Mouse (Mus musculus) intestine, embryonic 15.5 days (tissue): ENCODE data around the gene Cep55. TPM values are rescaled to one million over a fixed set of nuclear protein-coding genes. Genes with fewer than 3 reads are reported as not detected.

Experiments used
- ATAC-seq: fragments of 200-750 bp; cut with Nextera tagmentation; 2 replicates; pipeline ENCODE4 v1.8.0; 2017; ENCODE audit warnings: moderate TSS enrichment, moderate library complexity
- H3K27ac ChIP-seq: fragments of 300-500 bp; sonication (generic); 2 replicates; pipeline ENCODE4 v1.5.1; 2015; ENCODE audit warnings: mild to moderate bottlenecking, inconsistent platforms
- H3K27me3 ChIP-seq: fragments of 300-500 bp; sonication (generic); replicated peaks from 2 replicates; pipeline ENCODE4 v1.6.1; 2015; ENCODE audit warnings: inconsistent platforms
- H3K36me3 ChIP-seq: fragments of 300-500 bp; sonication (generic); 2 replicates; pipeline ENCODE4 v1.6.1; 2015; ENCODE audit warnings: inconsistent platforms
- H3K4me1 ChIP-seq: fragments of 300-500 bp; sonication (generic); replicated peaks from 2 replicates; pipeline ENCODE4 v1.6.1; 2015; ENCODE audit warnings: inconsistent platforms
- H3K4me2 ChIP-seq: fragments of 300-500 bp; sonication (generic); replicated peaks from 2 replicates; pipeline ENCODE4 v1.6.1; 2015; ENCODE audit warnings: mild to moderate bottlenecking, inconsistent platforms
- H3K4me3 ChIP-seq: fragments of 300-500 bp; sonication (generic); replicated peaks from 2 replicates; pipeline ENCODE4 v1.5.1; 2015; ENCODE audit warnings: inconsistent platforms
- H3K9ac ChIP-seq: fragments of 300-500 bp; sonication (generic); 2 replicates; pipeline ENCODE4 v1.6.1; 2015; ENCODE audit warnings: inconsistent platforms
- H3K9me3 ChIP-seq: fragments of 300-500 bp; sonication (generic); 2 replicates; pipeline ENCODE4 v1.6.1; 2016; ENCODE audit warnings: inconsistent platforms
- WGBS: fragments of 180-500 bp; shearing (Covaris S2); methylation state at CpG from one replicate; pipeline ENCODE4 v1.1.7; 2015; 5-methylcytosine and 5-hydroxymethylcytosine counted together
- polyA plus RNA-seq: library from polyadenylated mRNA; unstranded; fragments of >200 nt; fragmentation: Nextera tagmentation; extraction: Ambion mirVana; gene quantifications from 2 replicates; pipeline ENCODE4 v1.2.1, GENCODE M21; 2015

The Cep55 gene
- polyA plus RNA-seq, 1 experiment from 2014 or later: 28.9 TPM

DNA sequence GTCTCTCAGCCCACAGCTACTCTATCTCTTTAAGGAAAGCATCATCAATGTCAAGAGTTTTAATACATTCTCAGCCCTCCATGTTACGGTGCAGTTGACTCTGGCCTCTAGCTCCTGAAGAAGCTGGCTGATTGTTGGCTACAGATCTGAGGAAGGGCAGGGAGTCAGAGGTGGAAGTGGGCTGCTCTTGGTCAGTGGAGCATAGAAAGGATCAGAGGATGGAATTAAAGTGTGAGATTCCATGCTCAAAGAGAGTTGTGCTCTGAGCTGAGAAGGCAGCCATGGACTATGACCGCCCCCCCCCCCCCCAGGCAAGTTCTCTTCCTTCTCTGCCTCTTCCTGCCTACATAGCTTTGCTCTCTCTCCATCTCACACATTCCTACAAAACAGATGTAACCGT is 24.9 kb upstream of the Cep55 start:
- Histone ChIP-seq H3K9ac (no peak overlapping the region), H3K4me3 (no peak overlapping the region), H3K4me2 (peak overlapping the region; percentile 34), H3K9me3 (no peaks in the 10 kb centered on the region), H3K36me3 (no peaks in the 10 kb centered on the region), H3K4me1 (peaks cover 51% of the 10 kb centered on the region), H3K27me3 (no peaks in the 10 kb centered on the region), H3K27ac (peak overlapping the region; percentile 74)
- WGBS: 55% methylated on average over 3 of the region's 3 CpGs
- no peak for ATAC-seq

DNA sequence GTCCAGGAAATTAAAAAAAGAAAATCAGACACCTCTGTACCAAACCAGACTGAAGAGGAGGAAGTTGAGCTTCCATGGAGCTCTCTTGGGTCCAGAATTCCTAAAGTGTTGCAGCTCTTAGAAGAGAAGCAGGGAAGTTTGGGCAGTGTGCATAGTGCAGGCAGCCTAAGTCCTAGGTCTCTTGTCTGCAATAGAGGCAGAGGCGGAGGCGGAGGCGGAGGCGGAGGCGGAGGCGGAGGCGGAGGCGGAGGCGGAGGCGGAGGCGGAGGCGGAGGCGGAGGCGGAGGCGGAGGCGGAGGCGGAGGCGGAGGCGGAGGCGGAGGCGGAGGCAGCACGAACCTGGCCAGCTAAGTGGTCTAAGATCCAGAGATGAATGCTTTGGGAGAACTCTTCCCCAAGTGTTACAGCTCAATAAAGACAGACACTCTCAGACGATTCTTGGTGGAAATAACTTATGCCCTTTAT is 24.1 kb upstream of the Cep55 start:
- Histone ChIP-seq H3K4me1 (peaks cover 45% of the 10 kb centered on the region), H3K9me3 (no peaks in the 10 kb centered on the region), H3K9ac (no peak overlapping the region), H3K36me3 (no peaks in the 10 kb centered on the region), H3K27ac (peak overlapping the region; percentile 74; the same call in 1 of the 2 replicates), H3K4me2 (peak overlapping the region; percentile 34), H3K4me3 (no peak overlapping the region), H3K27me3 (no peaks in the 10 kb centered on the region)
- ATAC-seq: no peak
- 5% methylated on average over 8 of the region's 23 CpGs for WGBS

DNA sequence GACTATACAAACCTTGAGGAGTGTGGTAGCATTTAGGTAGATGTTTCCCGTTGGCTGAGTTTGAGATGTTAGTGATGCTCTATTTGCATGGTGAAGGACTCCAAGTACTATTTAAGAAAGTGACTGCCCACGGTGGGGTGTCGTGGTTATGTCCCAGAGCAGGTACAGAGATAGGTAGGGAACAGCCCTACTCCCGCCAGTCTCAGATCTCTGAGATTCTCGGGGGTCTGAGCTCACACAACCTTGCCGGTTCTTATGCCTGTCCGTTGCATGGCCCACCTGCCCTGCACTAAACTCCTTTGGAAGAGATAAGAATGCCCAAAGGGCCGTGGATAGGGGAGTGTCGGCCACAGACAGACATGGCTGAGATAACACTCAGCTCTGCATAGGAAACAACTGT is 23.7 kb upstream of the Cep55 start:
- Histone ChIP-seq H3K9me3 (no peaks in the 10 kb centered on the region), H3K27me3 (no peaks in the 10 kb centered on the region), H3K4me3 (no peak overlapping the region), H3K4me2 (no peak overlapping the region; the same call in 1 of the 2 replicates), H3K9ac (no peak overlapping the region), H3K4me1 (peaks cover 41% of the 10 kb centered on the region), H3K36me3 (no peaks in the 10 kb centered on the region), H3K27ac (peak overlapping the region; percentile 45)
- no peak for ATAC-seq
- 50% methylated on average over 9 of the region's 9 CpGs for WGBS

DNA sequence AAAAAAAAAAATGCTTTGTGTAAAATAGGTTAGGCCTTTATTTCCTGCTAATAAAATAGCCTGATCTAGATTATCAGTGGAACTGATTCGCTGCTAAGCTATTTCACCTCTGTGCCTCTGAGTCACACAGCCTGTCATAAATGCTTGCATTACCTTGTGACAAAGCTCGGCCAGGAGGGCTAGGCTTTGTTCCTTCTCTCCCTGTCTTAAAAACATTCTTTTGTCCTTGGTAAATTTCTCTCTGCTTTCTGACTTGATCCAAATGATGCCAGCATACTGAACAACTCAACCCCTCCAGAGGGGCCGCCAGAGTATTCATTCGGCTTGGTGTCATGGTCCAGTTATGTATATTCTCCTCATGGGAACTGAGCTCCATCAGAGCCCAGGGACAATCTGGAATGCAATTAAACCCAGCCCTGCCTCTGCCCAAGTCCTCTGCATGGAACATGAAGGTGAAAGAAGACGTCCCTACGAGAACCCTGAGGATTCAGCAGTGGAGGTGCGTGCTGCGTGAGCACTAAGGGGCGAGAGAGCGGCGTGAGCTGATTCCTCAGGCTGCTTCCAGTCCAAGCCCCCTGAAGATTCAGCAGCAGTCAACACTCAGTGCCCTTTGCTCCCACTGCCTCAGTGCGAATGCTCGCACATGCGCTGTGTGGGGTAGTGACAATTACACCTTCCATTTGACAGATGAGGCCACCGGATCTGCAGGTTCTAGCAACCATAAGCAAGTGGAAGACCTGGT is 21.6 kb upstream of the Cep55 start:
- H3K4me1 ChIP-seq: peaks cover 24% of the 10 kb centered on the region
- no peaks in the 10 kb centered on the region for H3K9me3 ChIP-seq
- H3K4me2 ChIP-seq: peak overlapping the region; percentile 52
- H3K4me3 ChIP-seq: no peak overlapping the region
- peak overlapping the region; percentile 96 for H3K27ac ChIP-seq
- peak; percentile 82 for ATAC-seq
- peak overlapping the region; percentile 29; the same call in 1 of the 2 replicates for H3K9ac ChIP-seq
- 59% methylated on average over 15 of the region's 15 CpGs for WGBS
- no peaks in the 10 kb centered on the region for H3K36me3 ChIP-seq
- H3K27me3 ChIP-seq: no peaks in the 10 kb centered on the region

DNA sequence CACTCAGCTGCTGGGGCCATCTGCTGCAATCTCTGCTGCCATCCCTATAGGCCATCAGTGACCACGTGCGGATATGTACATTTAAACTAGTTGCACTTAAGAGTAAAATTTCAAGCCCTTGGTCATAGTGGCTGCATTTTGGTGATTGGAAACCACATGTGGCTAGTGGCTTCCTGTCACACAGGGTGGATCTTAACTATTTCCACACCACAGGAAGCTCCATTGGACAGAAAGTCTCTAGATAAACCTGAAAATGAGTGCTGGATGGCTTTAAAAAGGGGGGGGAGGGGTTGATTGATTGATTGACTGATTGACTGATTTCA is 21.1 kb upstream of the Cep55 start:
- no peak for ATAC-seq

DNA sequence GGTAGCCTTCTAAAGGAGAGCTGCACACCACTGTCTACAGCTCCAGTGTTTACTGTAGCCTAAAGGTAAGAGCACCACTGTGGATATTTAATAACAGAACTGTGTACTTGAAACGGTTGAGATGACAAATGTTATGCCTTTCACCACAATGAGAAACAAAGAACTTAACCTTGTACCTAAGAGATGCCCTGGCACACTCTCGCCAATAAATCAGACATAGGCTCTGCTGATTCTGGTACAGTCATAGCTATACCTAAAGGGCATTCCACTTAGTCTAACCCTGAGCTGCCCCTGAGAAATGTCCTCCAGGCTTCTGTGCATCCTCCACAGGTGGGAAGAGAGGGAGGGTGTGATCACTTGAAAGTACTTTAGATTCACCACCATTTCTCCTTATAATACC is 20.1 kb upstream of the Cep55 start:
- Histone ChIP-seq H3K9ac (no peak overlapping the region), H3K4me1 (peaks cover 15% of the 10 kb centered on the region), H3K4me2 (no peak overlapping the region), H3K36me3 (no peaks in the 10 kb centered on the region), H3K27ac (no peak overlapping the region), H3K9me3 (no peaks in the 10 kb centered on the region), H3K4me3 (no peak overlapping the region), H3K27me3 (no peaks in the 10 kb centered on the region)
- 65% methylated on average over 2 of the region's 2 CpGs for WGBS
- ATAC-seq: no peak

More for the DNA sequence above, 21.1 kb upstream of the Cep55 start:
- Histone ChIP-seq H3K27me3 (no peaks in the 10 kb centered on the region), H3K9me3 (no peaks in the 10 kb centered on the region), H3K4me1 (peaks cover 19% of the 10 kb centered on the region), H3K4me3 (no peak overlapping the region), H3K4me2 (peak overlapping the region; percentile 52; the same call in 1 of the 2 replicates), H3K36me3 (no peaks in the 10 kb centered on the region), H3K27ac (peak overlapping the region; percentile 96), H3K9ac (no peak overlapping the region)
- WGBS: 68% methylated on average over 2 of the region's 2 CpGs

DNA sequence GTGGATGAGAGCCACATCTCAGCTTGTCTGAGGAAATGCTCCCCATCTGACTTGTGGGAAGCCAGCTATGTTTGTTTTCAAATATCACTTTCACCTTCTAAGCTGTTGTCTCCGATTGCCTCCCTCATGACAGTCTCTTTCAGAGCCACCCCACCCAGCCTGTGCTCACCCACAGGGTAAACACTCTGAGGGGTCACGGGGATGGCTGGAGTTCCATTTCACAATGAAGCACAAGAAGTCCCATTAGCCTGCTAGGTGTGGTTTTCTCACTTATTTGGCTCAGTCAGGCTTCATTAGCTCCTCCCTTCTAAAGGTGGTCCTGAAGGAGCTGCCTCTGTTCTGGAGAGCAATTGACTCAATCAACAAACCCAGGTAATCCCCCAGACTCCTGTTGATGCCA is 19.0 kb upstream of the Cep55 start:
- WGBS: 63% methylated on average over 2 of the region's 2 CpGs
- H3K4me1 ChIP-seq: peaks cover 6% of the 10 kb centered on the region; the same call in 1 of the 2 replicates

DNA sequence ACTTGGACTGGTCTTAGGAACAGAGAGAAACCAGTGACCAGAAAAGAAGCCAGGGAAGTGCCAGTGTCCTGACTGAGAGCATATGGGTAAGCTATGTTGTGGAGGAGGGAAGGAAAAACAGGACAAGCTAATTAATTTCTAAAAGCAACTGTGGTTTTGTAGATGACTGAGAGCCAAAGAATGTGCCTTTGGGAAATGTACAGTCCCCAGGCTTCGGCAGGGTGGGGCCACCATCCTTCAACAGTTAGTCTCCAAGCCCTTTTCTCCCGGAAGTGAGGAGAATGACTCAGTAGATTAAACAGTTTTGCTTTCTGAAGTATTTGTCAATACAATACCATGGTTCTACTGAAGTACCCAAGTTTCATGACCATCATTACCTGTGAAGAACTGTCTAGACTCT is 16.5 kb upstream of the Cep55 start:
- peaks cover 4% of the 10 kb centered on the region for H3K4me1 ChIP-seq
- no peaks in the 10 kb centered on the region for H3K9me3 ChIP-seq
- H3K27ac ChIP-seq: no peak overlapping the region
- no peaks in the 10 kb centered on the region for H3K27me3 ChIP-seq
- no peak overlapping the region for H3K9ac ChIP-seq
- WGBS: 42% methylated on average over 2 of the region's 2 CpGs
- ATAC-seq: no peak
- H3K36me3 ChIP-seq: no peaks in the 10 kb centered on the region
- no peak overlapping the region for H3K4me2 ChIP-seq
- H3K4me3 ChIP-seq: no peak overlapping the region

More for the DNA sequence above, 19.0 kb upstream of the Cep55 start:
- Histone ChIP-seq H3K27ac (no peak overlapping the region), H3K4me3 (no peak overlapping the region), H3K36me3 (no peaks in the 10 kb centered on the region), H3K9ac (no peak overlapping the region), H3K27me3 (no peaks in the 10 kb centered on the region), H3K9me3 (no peaks in the 10 kb centered on the region), H3K4me2 (no peak overlapping the region)
- ATAC-seq: no peak

DNA sequence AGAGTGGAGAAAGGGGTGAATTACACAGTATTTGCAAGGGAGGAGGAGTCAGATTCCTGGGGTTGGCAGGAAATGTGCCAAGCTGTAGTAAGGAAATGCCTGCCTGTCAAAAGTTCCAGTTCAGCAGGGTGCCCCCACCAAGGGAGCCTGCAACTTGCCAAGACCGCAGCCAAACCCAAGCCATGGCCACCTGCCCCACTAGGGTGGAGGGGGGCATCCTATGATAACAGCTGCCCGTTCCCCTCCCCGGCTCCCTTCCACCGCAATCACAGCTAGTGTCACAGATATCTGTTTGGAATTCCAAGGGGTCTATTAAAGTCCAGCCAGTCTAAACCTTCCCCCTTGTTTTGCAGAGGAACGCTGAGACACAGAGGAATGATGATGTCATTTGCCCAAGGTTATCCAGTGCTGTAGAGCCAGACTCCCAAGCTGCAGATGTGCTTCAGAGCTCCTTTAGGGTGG is 12.5 kb upstream of the Cep55 start:
- ATAC-seq: peak; percentile 40
- Histone ChIP-seq H3K4me1 (peaks cover 9% of the 10 kb centered on the region), H3K27me3 (no peaks in the 10 kb centered on the region), H3K9me3 (no peaks in the 10 kb centered on the region), H3K36me3 (no peaks in the 10 kb centered on the region), H3K4me3 (peak overlapping the region; percentile 45), H3K27ac (peak overlapping the region; percentile 71; the same call in 1 of the 2 replicates), H3K4me2 (peak overlapping the region; percentile 86), H3K9ac (peak overlapping the region; percentile 48)
- 5% methylated on average over 5 of the region's 5 CpGs for WGBS

DNA sequence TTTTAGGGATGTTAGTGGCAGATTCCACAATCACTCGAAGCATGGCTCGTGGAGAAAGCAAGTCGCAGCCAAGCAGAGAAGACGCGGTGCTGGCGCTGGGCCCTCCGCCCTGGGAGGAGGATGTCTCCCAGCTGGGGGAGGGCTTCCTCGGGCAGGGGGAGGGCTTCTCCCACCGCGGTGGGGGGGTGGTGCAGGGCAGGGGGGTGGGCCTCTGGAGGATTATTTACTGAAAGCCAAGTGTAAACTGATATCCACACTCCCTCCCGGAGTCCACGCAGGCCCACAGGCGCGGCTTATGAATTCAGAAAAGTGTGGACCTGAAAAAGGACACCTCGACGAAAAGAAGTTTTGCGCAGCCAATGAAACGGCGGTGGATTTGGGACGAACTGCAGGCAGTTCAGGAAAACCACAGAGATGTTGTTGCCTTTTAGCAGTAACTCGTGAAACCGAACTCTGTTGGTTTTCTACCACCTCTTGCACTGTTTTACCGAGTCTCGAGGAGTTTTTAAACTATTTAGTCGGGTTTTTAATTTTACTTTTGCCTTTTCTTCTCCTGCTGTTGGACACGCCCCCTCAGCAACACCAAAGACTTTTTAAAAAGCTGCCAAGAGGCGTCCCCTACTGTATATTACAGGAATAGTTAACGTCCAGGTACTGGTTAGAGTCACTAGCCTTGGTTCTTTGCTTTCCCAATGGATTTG is 11.4 kb upstream of the Cep55 start, which contains the start of gene Myof:
TSS of gene Myof (minus strand) at position 297 of the 701 bp plus-strand sequence.
- under 1% methylated on average over 28 of the region's 28 CpGs for WGBS
- Histone ChIP-seq H3K27ac (peak within 1 kb of the TSS; percentile 71), H3K36me3 (no peaks in the 10 kb centered on the region), H3K4me2 (peak within 1 kb of the TSS; percentile 86), H3K27me3 (no peaks in the 10 kb centered on the region), H3K4me3 (peak within 1 kb of the TSS; percentile 45), H3K4me1 (peaks cover 9% of the 10 kb centered on the region), H3K9me3 (no peaks in the 10 kb centered on the region), H3K9ac (peak within 1 kb of the TSS; percentile 48)
- peak; percentile 86 for ATAC-seq

DNA sequence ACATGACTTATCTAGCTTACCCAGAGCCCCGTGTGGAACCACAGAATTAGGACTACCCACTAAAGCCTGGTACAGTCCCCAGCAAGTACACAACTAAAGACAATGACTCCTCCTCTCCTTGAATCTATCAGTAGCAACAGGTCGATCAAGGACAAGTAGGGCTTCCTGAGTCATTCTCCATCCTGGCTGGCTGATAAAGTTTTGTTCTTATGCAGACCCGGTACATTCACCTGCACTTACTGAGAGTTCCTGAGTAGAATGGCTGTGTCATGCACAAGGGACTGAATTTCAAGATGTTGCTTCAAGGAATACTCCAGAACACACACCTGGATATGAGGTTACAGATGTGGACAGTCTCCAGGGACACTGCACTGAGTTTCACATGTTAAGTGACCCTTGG is 9.6 kb upstream of the Cep55 start:
- no peak overlapping the region for H3K4me2 ChIP-seq
- 86% methylated on average over 3 of the region's 3 CpGs for WGBS
- no peak overlapping the region for H3K4me3 ChIP-seq
- no peaks in the 10 kb centered on the region for H3K9me3 ChIP-seq
- H3K4me1 ChIP-seq: peaks cover 9% of the 10 kb centered on the region
- H3K27ac ChIP-seq: no peak overlapping the region
- no peaks in the 10 kb centered on the region for H3K27me3 ChIP-seq
- no peaks in the 10 kb centered on the region for H3K36me3 ChIP-seq
- ATAC-seq: no peak
- H3K9ac ChIP-seq: no peak overlapping the region

DNA sequence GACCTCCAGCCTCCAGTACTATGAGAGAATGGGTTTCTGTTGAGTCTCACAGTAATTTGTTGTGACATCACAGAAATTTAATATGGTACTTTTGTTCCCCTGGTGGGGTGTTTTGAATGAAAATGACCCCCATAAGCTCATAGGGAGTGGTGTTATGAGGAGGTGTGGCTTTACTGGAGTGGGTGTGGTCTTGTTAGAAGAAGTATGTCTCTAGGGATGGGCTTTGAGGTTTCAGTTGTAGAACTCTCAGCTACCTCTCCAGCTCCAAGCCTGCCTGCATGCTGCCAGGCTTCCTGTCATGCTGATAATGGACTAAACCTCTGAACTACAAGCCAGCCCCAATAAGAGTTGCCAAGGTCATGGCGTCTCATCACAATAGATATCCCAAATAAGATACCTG is 5.1 kb upstream of the Cep55 start:
- Histone ChIP-seq H3K36me3 (no peaks in the 10 kb centered on the region), H3K4me1 (0 out of 2 replicates have a peak, but pooled peaks cover 4% of the 10 kb centered on the region)
- 93% methylated on average over 1 of the region's 1 CpGs for WGBS

More for the DNA sequence above, 5.1 kb upstream of the Cep55 start:
- Histone ChIP-seq H3K27ac (no peak overlapping the region), H3K9me3 (no peaks in the 10 kb centered on the region), H3K4me2 (no peak overlapping the region), H3K9ac (no peak overlapping the region), H3K4me3 (no peak overlapping the region), H3K27me3 (no peaks in the 10 kb centered on the region)
- no peak for ATAC-seq
